Mouse (Mus musculus): Measurements from ENCODE around the gene Cldn2. TPM values are rescaled to one million over a fixed set of nuclear protein-coding genes. Genes with fewer than 3 reads are reported as not detected.

The Cldn2 gene
- polyA plus RNA-seq, 1 experiment from 2014 or later = 0.15 TPM

DNA sequence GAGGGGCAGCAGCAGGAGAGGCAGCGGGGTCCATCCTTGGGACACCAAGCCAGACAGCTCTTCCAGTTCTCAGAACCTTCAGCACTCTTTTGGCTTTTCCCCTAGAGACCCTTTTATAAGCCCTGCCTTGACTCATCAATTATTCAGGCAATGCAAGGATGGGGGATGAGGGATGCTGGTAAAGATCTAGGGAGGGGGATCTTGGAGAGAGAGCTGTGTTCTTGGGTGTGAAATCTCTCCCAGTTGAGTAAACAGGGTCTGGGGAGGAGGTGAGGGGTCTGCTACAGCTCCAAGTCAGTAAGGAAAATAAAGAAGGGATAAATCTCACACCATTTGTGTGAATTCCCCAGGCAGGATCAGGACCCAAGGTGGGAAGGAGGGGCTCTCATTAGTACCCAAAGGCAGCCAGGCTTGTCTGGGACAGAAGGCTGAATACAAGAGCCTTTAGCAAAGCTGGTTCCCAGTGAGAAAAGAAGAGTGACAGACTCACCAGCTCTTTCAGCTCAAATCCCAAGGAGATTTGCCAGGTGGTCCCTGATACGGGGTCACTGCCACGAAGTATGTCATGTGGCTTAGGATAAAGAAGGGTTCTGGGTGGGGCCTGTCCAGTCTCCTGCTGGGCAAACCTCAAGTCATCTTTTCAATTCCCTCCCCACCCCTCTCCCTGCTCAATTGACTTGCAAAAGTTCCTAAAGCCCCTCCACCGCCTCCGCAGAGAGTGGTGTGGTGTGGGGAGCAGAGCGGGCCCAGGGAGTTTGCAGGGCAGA lies 18.2 kb upstream of the Cldn2 start, which contains the start of gene Ripply1:
Gene Ripply1 (minus strand): TSS at position 76 of the 767 bp plus-strand sequence.
- peaks cover 96% of the 10 kb centered on the region for H3K27me3 ChIP-seq (ENCODE audit: low read depth, poor library complexity, severe bottlenecking)
- H3K27ac ChIP-seq (replicated peaks) = peak within 1 kb of the TSS; percentile 78
- WGBS = 20% methylated on average over 6 of the region's 6 CpGs
- no peaks in the 10 kb centered on the region for H3K36me3 ChIP-seq
- DNase-seq (ENCODE audit: low spot score) = peak; percentile 42
- peaks cover 39% of the 10 kb centered on the region for H3K4me1 ChIP-seq
- H3K9me3 ChIP-seq (replicated peaks) = no peaks in the 10 kb centered on the region
- H3K4me3 ChIP-seq = no peak within 1 kb of the TSS

DNA sequence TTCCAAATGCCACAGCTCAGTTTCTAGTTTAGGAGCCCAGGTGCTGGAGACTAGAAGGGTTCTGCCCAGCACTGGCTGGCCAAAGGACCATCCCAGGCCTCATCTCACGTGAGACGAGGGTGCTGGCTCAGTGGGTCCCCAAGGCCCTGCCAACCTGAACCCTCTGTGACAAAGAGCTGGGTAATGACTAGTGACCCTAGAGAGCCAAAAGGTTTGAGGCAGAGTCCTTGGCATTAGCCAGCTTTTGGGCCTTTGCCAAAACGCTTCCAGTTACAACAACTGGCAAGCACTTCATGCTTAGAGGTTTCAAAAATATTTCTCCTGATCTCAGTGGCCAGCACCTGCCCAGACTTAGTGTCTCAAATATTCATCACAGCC lies 17.6 kb upstream of the Cldn2 start:
- 28% methylated on average over 3 of the region's 3 CpGs for WGBS
- Histone ChIP-seq H3K27me3 (ENCODE audit: low read depth, poor library complexity, severe bottlenecking) (peaks cover 95% of the 10 kb centered on the region), H3K4me3 (no peak overlapping the region), H3K9me3 (replicated peaks) (no peaks in the 10 kb centered on the region), H3K36me3 (no peaks in the 10 kb centered on the region), H3K27ac (replicated peaks) (peak overlapping the region; percentile 71), H3K4me1 (peaks cover 39% of the 10 kb centered on the region)
- DNase-seq (ENCODE audit: low spot score) = no peak

GRCm38 (mm10) chrX:139785764-139786163 lies 14.9 kb upstream of the Cldn2 start:
- Histone ChIP-seq H3K9me3 (replicated peaks) (no peaks in the 10 kb centered on the region), H3K27me3 (ENCODE audit: low read depth, poor library complexity, severe bottlenecking) (peaks cover 94% of the 10 kb centered on the region), H3K36me3 (no peaks in the 10 kb centered on the region), H3K4me1 (peaks cover 33% of the 10 kb centered on the region), H3K27ac (replicated peaks) (no peak overlapping the region), H3K4me3 (no peak overlapping the region)
- 41% methylated on average over 1 of the region's 1 CpGs for WGBS
- DNase-seq (ENCODE audit: low spot score) = no peak

GRCm38 (mm10) chrX:139794072-139794845 lies 6.4 kb upstream of the Cldn2 start:
- Histone ChIP-seq H3K4me1 (no peaks in the 10 kb centered on the region), H3K36me3 (no peaks in the 10 kb centered on the region), H3K9me3 (replicated peaks) (no peaks in the 10 kb centered on the region), H3K27me3 (ENCODE audit: low read depth, poor library complexity, severe bottlenecking) (peaks cover 86% of the 10 kb centered on the region), H3K27ac (replicated peaks) (no peak overlapping the region), H3K4me3 (no peak overlapping the region)
- 91% methylated on average over 7 of the region's 7 CpGs for WGBS
- DNase-seq (ENCODE audit: low spot score) = no peak

- Histone ChIP-seq H3K4me3 (no peak overlapping the region), H3K9me3 (replicated peaks) (no peaks in the 10 kb centered on the region), H3K27ac (replicated peaks) (no peak overlapping the region), H3K36me3 (no peaks in the 10 kb centered on the region), H3K4me1 (no peaks in the 10 kb centered on the region), H3K27me3 (ENCODE audit: low read depth, poor library complexity, severe bottlenecking) (peaks cover 85% of the 10 kb centered on the region)
- DNase-seq (ENCODE audit: low spot score) = no peak
- WGBS = 84% methylated on average over 6 of the region's 6 CpGs
Measured at GRCm38 (mm10) chrX:139796037-139796436, 4.6 kb upstream of the Cldn2 start.

GRCm38 (mm10) chrX:139797875-139798274 lies 2.8 kb upstream of the Cldn2 start:
- H3K27me3 ChIP-seq (ENCODE audit: low read depth, poor library complexity, severe bottlenecking) = peaks cover 85% of the 10 kb centered on the region
- no peak overlapping the region for H3K27ac ChIP-seq (replicated peaks)
- H3K36me3 ChIP-seq = no peaks in the 10 kb centered on the region
- WGBS = 88% methylated on average over 9 of the region's 9 CpGs
- DNase-seq (ENCODE audit: low spot score) = no peak
- H3K4me1 ChIP-seq = no peaks in the 10 kb centered on the region
- no peak overlapping the region for H3K4me3 ChIP-seq
- no peaks in the 10 kb centered on the region for H3K9me3 ChIP-seq (replicated peaks)

GRCm38 (mm10) chrX:139799953-139800352 lies 675 bp upstream of the Cldn2 start:
- Histone ChIP-seq H3K4me3 (no peak overlapping the region), H3K36me3 (no peaks in the 10 kb centered on the region), H3K4me1 (no peaks in the 10 kb centered on the region), H3K27ac (replicated peaks) (no peak overlapping the region), H3K27me3 (ENCODE audit: low read depth, poor library complexity, severe bottlenecking) (peaks cover 97% of the 10 kb centered on the region), H3K9me3 (replicated peaks) (no peaks in the 10 kb centered on the region)
- DNase-seq (ENCODE audit: low spot score) = no peak
- WGBS = 75% methylated on average over 3 of the region's 3 CpGs

DNA sequence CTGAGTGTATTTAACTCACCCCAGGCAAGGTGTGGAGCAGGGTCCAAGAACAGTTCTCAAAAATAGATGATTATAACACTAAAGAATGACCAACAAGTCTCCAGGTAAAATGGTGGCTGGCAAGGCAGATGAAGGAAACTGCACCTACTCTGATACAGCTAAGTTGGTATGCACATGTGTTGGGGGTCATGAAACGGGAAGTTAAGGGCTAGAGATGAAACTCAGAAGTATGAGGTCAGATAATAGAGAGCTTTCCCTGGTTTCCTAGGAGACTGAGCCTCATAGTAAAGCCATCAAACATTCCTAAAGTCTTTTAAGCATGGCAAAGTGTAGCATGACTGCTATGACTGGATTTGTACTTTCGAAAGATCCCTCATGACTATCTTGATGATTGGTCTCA lies 2.4 kb downstream of the Cldn2 start:
- Histone ChIP-seq H3K27me3 (ENCODE audit: low read depth, poor library complexity, severe bottlenecking) (peaks cover 97% of the 10 kb centered on the region), H3K4me3 (no peak overlapping the region), H3K4me1 (peaks cover 6% of the 10 kb centered on the region), H3K9me3 (replicated peaks) (no peaks in the 10 kb centered on the region), H3K27ac (replicated peaks) (no peak overlapping the region), H3K36me3 (no peaks in the 10 kb centered on the region)
- no peak for DNase-seq (ENCODE audit: low spot score)
- 68% methylated on average over 2 of the region's 2 CpGs for WGBS

DNA sequence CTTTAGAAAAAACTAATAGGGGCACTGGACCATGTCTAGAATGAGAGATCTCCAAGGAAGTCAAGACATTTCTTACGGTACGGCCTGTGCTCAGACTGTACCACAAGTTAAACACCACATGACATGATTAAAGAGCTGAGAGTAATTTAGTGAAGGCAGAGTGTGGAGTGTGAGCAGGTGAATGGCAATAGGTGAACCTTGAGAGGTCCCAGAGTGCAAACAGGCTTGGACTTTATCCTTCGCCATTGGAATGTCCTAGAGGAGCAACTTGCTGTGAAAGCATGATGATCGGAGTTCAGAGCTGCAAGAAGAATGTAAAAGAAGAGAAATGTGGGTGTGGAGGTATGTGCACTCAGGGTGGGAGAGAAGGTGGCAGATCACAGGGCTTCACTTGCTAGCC lies 5.3 kb downstream of the Cldn2 start:
- peaks cover 99% of the 10 kb centered on the region for H3K27me3 ChIP-seq (ENCODE audit: low read depth, poor library complexity, severe bottlenecking)
- WGBS = 94% methylated on average over 4 of the region's 4 CpGs
- no peak overlapping the region for H3K27ac ChIP-seq (replicated peaks)
- no peak for DNase-seq (ENCODE audit: low spot score)
- H3K4me1 ChIP-seq = peaks cover 14% of the 10 kb centered on the region
- H3K36me3 ChIP-seq = no peaks in the 10 kb centered on the region
- H3K9me3 ChIP-seq (replicated peaks) = no peaks in the 10 kb centered on the region
- no peak overlapping the region for H3K4me3 ChIP-seq

DNA sequence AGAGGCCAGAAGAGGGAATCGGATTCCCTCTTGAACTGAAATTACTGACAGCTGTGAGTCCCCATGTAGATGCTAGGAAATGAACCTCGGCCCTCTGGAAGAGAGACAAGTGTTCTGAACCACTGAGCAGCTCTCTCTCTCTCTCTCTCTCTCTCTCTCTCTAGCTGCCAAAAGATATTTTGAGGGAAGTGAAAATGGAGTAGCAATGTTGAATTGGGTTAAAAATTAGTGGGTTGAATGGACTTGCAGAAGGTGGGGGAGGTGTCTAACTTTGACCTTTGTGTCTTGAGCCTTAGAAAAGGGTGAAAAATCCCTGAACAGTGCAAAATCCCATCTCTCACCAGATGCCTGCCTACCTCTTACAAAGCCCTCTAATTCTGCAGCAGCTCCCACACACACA lies 6.8 kb downstream of the Cldn2 start:
- peaks cover 14% of the 10 kb centered on the region for H3K4me1 ChIP-seq
- H3K9me3 ChIP-seq (replicated peaks) = no peaks in the 10 kb centered on the region
- H3K27me3 ChIP-seq (ENCODE audit: low read depth, poor library complexity, severe bottlenecking) = peaks cover 99% of the 10 kb centered on the region
- no peak overlapping the region for H3K27ac ChIP-seq (replicated peaks)
- no peak for DNase-seq (ENCODE audit: low spot score)
- H3K4me3 ChIP-seq = no peak overlapping the region
- WGBS = 62% methylated on average over 2 of the region's 2 CpGs
- H3K36me3 ChIP-seq = no peaks in the 10 kb centered on the region

DNA sequence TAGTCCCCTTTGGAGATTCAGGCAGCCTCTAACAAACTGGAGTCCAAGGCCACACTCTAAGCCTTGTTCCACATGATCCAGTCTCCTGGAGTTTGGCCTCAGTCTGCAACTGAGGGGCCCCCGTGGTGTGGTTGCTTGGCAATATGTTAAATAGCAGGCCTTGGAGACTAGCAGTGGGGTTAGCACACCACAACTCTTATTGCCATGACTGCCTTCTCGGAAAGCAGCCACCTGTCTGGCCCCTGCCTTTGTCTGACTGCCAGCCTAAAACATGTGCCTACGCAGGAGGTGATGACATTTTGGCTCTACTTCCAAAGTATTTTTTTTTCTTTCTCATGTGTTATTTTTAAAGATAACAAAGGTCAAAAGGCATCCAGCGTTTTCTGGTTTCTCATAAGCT lies 7.5 kb downstream of the Cldn2 start:
- Histone ChIP-seq H3K27me3 (ENCODE audit: low read depth, poor library complexity, severe bottlenecking) (peaks cover 99% of the 10 kb centered on the region), H3K4me1 (peaks cover 19% of the 10 kb centered on the region), H3K36me3 (no peaks in the 10 kb centered on the region), H3K27ac (replicated peaks) (no peak overlapping the region), H3K9me3 (replicated peaks) (no peaks in the 10 kb centered on the region), H3K4me3 (no peak overlapping the region)
- 50% methylated on average over 4 of the region's 4 CpGs for WGBS
- peak; percentile 43 for DNase-seq (ENCODE audit: low spot score)

DNA sequence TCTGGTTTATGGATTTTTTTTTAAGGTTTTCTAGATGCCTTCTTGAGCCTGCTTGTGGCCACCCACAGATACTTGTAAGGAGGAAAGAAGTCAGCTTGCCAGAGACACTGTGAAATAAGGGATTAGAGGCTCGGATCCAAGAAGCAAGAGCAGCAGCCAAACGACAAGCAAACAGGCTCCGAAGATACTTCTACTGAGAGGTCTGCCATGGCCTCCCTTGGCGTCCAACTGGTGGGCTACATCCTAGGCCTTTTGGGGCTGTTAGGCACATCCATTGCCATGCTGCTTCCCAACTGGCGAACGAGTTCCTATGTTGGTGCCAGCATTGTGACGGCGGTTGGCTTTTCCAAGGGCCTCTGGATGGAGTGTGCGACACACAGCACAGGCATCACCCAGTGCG lies 7.9 kb downstream of the Cldn2 start:
- Histone ChIP-seq H3K27me3 (ENCODE audit: low read depth, poor library complexity, severe bottlenecking) (peaks cover 99% of the 10 kb centered on the region), H3K36me3 (no peaks in the 10 kb centered on the region), H3K9me3 (replicated peaks) (no peaks in the 10 kb centered on the region), H3K4me3 (no peak overlapping the region), H3K4me1 (peaks cover 23% of the 10 kb centered on the region), H3K27ac (replicated peaks) (0 out of 2 replicates have a peak overlapping the region, but pooled peaks have one; percentile 6)
- WGBS = 86% methylated on average over 10 of the region's 10 CpGs
- DNase-seq (ENCODE audit: low spot score) = no peak

GRCm38 (mm10) chrX:139812636-139813298 lies 12.1 kb downstream of the Cldn2 start:
- Histone ChIP-seq H3K27me3 (ENCODE audit: low read depth, poor library complexity, severe bottlenecking) (peaks cover 99% of the 10 kb centered on the region), H3K9me3 (replicated peaks) (no peaks in the 10 kb centered on the region), H3K4me3 (no peak overlapping the region), H3K36me3 (no peaks in the 10 kb centered on the region), H3K27ac (replicated peaks) (no peak overlapping the region), H3K4me1 (peaks cover 21% of the 10 kb centered on the region)
- DNase-seq (ENCODE audit: low spot score) = no peak
- 68% methylated on average over 3 of the region's 3 CpGs for WGBS

Measured in midbrain, embryonic 10.5 days (tissue).